In the genomic region with DNA sequence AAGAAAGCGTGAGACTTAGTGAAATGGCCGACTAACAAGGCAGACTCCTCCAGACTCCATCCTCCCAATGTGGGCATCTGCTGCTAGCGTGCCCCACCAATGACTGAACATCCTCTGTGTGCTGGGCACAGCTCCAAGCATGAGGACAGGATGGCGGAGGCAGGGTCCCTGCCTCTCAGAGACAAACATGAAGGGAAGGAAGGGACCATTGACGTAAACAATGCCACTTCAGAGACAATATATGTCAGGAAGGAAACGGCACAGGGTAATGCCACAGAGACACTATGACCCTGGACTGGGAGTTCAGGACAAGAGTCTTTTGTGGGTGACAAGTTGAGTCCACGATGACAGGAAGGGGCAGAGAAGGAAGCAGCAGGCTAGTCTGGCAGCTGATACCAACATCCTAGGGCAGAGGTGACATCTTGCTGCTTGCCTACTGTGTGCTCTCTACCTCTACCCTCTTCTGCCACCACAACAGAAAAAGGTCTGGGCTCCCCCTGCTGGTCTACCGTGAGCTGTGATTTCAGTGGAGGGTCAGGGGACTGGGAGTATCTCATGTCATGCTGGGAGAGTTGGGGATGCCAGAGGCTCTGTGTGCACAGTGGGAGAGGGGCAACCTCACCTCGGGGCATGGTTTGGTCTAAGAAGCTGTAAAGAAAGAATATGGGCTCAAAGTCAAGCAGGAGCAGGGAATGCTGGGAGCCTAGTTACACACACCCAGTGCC, we compare ENCODE assay signal across 8 mouse cellular contexts. TPM values are rescaled to one million over a fixed set of nuclear protein-coding genes. Genes with fewer than 3 reads are reported as not detected.
DNase-seq lines count a peak whose midpoint lies in the region; ATAC-seq and TF ChIP-seq lines count a peak whose summit lies in the region.

No protein-coding gene starts in this region.

- H3K27ac ChIP-seq in gastrocnemius, adult 2 months, result no peak overlapping the region

- peak; percentile 70 for ATAC-seq in granulocyte monocyte progenitor cell, adult 5-6 weeks (replicated peaks; ENCODE audit: poor library complexity, severe bottlenecking)

- TF ChIP-seq CTCF in gastrocnemius, adult 2 months (IDR thresholded peaks at IDR 0.05), result peak; percentile 71

- intact Hi-C loops in gastrocnemius, adult 2 months (cut with DNase I), result no loop called here
- intact Hi-C loops in left cerebral cortex, postnatal 36 days (cut with DNase I), result loop anchor here (1.0 kb wide), 1 partner anchor 81 kb away; no protein-coding TSS in a partner anchor

- peak; percentile 64 for DNase-seq in gastrocnemius, adult 2 months
- no peak for DNase-seq in gastrocnemius, postnatal 25 days
- DNase-seq in A20 (ENCODE audit: low read depth, low spot score), result peak; percentile 36
- DNase-seq in T-cell, adult 2 months (ENCODE audit: low spot score), result peak; percentile 80
- peak; percentile 63 to 64 for DNase-seq in left cerebral cortex, postnatal 36 days (ENCODE audit: low spot score in 2 of 2)
- peak; percentile 65 for DNase-seq in right cerebral cortex, postnatal 14 days
- DNase-seq in urinary bladder, postnatal 36 days (ENCODE audit: low spot score in 2 of 2), result no peak

- H3K4me3 ChIP-seq in gastrocnemius, adult 2 months, result no peak overlapping the region

RNA-seq across cellular contexts. Expression of gene Neurl1b, which starts 43.9 kb away (rescaled TPM):
- total RNA-seq in gastrocnemius, adult 2 months (2021), result 1 to 10 TPM; 2.3 to 2.6 TPM
- 1 to 10 TPM; 2.6 to 4.1 TPM for total RNA-seq in gastrocnemius, postnatal 25 days (2021)
- 1.4 TPM in 2 replicates for total RNA-seq in granulocyte monocyte progenitor cell, adult 5-6 weeks (2014; fragmentation: Nextera tagmentation)
- total RNA-seq in granulocyte monocyte progenitor cell, adult 5-6 weeks (2017), result 0.65 and 3.6 TPM in 2 replicates
- total RNA-seq in left cerebral cortex, postnatal 36 days (2021), result 10 to 100 TPM; 73.3 to 77.5 TPM

Comparison
In these comparisons a context has a peak if more than half of its experiments do, and no peak if none do; other contexts are left out.
1. DNase-seq: peak in gastrocnemius, adult 2 months (single experiment), A20 (single experiment), T-cell, adult 2 months (single experiment), left cerebral cortex, postnatal 36 days (2 of 2) and right cerebral cortex, postnatal 14 days (single experiment); none in gastrocnemius, postnatal 25 days (single experiment) and urinary bladder, postnatal 36 days (0 of 2).
2. RNA of gene Neurl1b, which starts 43.9 kb away (total RNA-seq): 73.3 to 77.5 TPM in left cerebral cortex, postnatal 36 days; 2.6 to 4.1 TPM in gastrocnemius, postnatal 25 days, 0.65 to 3.6 TPM in granulocyte monocyte progenitor cell, adult 5-6 weeks and 2.3 to 2.6 TPM in gastrocnemius, adult 2 months; every median in the first group is over 10 times any median in the second.